Mouse (Mus musculus) ES-E14 (cell line): Measurements from ENCODE around the gene Arf3. TPM values are rescaled to one million over a fixed set of nuclear protein-coding genes. Genes with fewer than 3 reads are reported as not detected.

Experiments
- DNase-seq: peaks from one replicate; pipeline ENCODE4 v3.0.0-alpha.2; 2013; ENCODE audit warnings: low read depth, low spot score
- H3K27ac ChIP-seq: 2 replicates; pipeline ENCODE4 v1.5.1; 2012; ENCODE audit warnings: low read depth, mild to moderate bottlenecking, low read length, moderate library complexity, mixed read lengths; ENCODE audit not compliant: poor library complexity, insufficient read depth, severe bottlenecking
- H3K36me3 ChIP-seq: 2 replicates; pipeline ENCODE4 v1.6.1; 2012; ENCODE audit warnings: mild to moderate bottlenecking, low read length, moderate library complexity, mixed read lengths; ENCODE audit not compliant: control insufficient read depth, poor library complexity, insufficient read depth, severe bottlenecking
- H3K4me1 ChIP-seq, 2 experiments: fragments of 150-350 bp in 1 of 2; sonication (generic) in 1 of 2; 2 replicates each; pipeline ENCODE4 v1.6.1; 2012; ENCODE audit warnings: low read length in 2 of 2, mild to moderate bottlenecking in 1 of 2, mixed read lengths in 1 of 2; ENCODE audit not compliant: control insufficient read depth in 2 of 2, insufficient read depth in 2 of 2, poor library complexity in 1 of 2
- H3K4me3 ChIP-seq, 2 experiments: fragments of 150-350 bp in 1 of 2; sonication (generic) in 1 of 2; 2 replicates each; pipeline ENCODE4 v1.5.1; 2012; ENCODE audit warnings: low read length in 2 of 2, low read depth in 1 of 2, mild to moderate bottlenecking in 1 of 2, mixed read lengths in 1 of 2; ENCODE audit not compliant: insufficient read depth in 1 of 2, poor library complexity in 1 of 2, severe bottlenecking in 1 of 2
- H3K9ac ChIP-seq: 2 replicates; pipeline ENCODE4 v1.6.1; 2012; ENCODE audit warnings: low read depth, mild to moderate bottlenecking, low read length, mixed read lengths; ENCODE audit not compliant: poor library complexity, insufficient read depth, severe bottlenecking
- H3K9me3 ChIP-seq: fragments of 150-350 bp; sonication (generic); 2 replicates; pipeline ENCODE4 v1.6.1; 2012; ENCODE audit warnings: low read depth, mild to moderate bottlenecking, low read length; ENCODE audit not compliant: control insufficient read depth, insufficient read depth
- CHD2 ChIP-seq: IDR thresholded peaks from 2 replicates; pipeline ENCODE4 v1.6.1; 2014; ENCODE audit warnings: mild to moderate bottlenecking, low read depth, low read length, inconsistent platforms
- HCFC1 ChIP-seq: IDR thresholded peaks from 2 replicates; pipeline ENCODE4 v1.6.1; 2012; ENCODE audit warnings: low read length, inconsistent platforms, borderline replicate concordance; ENCODE audit not compliant: insufficient read depth
- MAFK ChIP-seq: IDR thresholded peaks from 2 replicates; pipeline ENCODE4 v1.6.1; 2014; ENCODE audit warnings: mild to moderate bottlenecking, low read depth, low read length, inconsistent platforms; ENCODE audit not compliant: insufficient read depth
- ZC3H11A ChIP-seq: IDR thresholded peaks from 2 replicates; pipeline ENCODE4 v1.6.1; 2012; ENCODE audit warnings: low read depth, mild to moderate bottlenecking, inconsistent platforms, low read length, borderline replicate concordance
- ZNF384 ChIP-seq: IDR thresholded peaks from 2 replicates; pipeline ENCODE4 v1.6.1; 2012; ENCODE audit warnings: low read depth, low read length, inconsistent platforms
- in situ Hi-C, 2 experiments: fragments of 600-800 bp; cut with MboI; formaldehyde crosslinking; loops; one replicate each; pipeline ENCODE4 v1.15.1; 2025; ENCODE audit warnings: low sequenced_read_pairs in 2 of 2, inconsistent platforms in 1 of 2; ENCODE audit not compliant: unreplicated experiment in 2 of 2
- total RNA-seq: library from RNA; depleted of rRNA; stranded (reverse); fragments of 300-350 nt; gene quantifications from 2 replicates; pipeline ENCODE4 v1.2.3, GENCODE M21; 2012

Arf3 gene
- total RNA-seq, 1 experiment = 41.2 TPM

DNA sequence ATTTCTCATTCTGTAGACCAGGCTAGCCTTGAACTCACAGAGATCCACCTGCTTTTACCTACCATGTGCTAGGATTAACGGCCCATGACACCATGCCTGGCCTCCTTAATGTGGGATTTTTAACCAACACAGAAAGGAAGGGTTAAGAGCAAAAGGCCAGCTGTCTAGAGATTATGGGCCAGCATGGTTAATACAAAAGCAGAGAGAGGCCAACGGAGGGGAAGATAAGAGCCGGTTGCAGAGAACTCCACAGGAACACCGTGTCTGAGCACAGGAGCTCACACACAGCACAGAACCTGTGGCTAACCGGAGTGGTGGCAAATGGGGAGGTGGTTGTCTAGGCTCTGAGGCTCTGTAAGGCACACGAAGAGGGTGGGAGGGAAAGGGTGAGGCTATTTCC lies 29.6 kb downstream of the Arf3 start:
- no peak for DNase-seq
- Histone ChIP-seq H3K27ac (no peak overlapping the region), H3K9ac (no peak overlapping the region), H3K36me3 (peaks cover 10% of the 10 kb centered on the region; the same call in 1 of the 2 replicates), H3K4me3 (no peak overlapping the region), H3K4me1 (peaks cover 0 to 10% of the 10 kb centered on the region in 2 experiments; a peak in 2 of 4 replicates), H3K9me3 (no peaks in the 10 kb centered on the region)
- in situ Hi-C loops = no loop called here
- TF ChIP-seq CHD2 = no peak
- no peak for TF ChIP-seq MAFK
- no peak for TF ChIP-seq HCFC1

DNA sequence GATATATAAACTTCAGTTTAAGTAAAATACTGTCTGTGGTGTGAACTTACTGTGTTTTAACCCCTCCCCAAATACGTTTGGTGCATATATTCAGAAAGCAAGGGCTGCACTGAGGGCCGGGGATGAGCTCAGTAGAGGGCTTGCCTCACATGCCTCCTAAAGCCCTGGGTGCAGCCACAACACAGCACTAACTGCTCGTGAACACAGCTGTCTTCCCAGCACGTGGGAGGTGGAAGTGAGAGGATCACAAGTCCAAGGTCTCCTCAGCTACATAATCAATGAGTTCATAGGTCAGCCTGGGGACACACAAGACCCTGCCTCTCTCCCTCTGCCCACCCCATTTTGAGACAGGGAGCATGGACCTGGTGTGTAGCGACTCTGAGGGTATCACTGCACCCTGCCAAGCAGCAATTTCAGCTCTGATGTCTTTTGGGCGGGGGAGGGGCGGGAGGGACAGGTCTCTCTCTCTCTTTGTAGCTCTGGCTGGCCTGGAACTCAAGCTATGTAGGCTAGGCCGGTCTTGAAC lies 30.9 kb downstream of the Arf3 start:
- no peaks in the 10 kb centered on the region for H3K9me3 ChIP-seq
- H3K36me3 ChIP-seq = peaks cover 7% of the 10 kb centered on the region; the same call in 1 of the 2 replicates
- in situ Hi-C loops = no loop called here
- no peak overlapping the region for H3K4me3 ChIP-seq
- no peak for DNase-seq
- TF ChIP-seq MAFK (no peak), HCFC1 (no peak), CHD2 (no peak), ZNF384 (no peak), ZC3H11A (no peak)
- H3K27ac ChIP-seq = no peak overlapping the region
- no peak overlapping the region for H3K9ac ChIP-seq
- H3K4me1 ChIP-seq = peaks cover 0 to 13% of the 10 kb centered on the region in 2 experiments; a peak in 2 of 4 replicates

DNA sequence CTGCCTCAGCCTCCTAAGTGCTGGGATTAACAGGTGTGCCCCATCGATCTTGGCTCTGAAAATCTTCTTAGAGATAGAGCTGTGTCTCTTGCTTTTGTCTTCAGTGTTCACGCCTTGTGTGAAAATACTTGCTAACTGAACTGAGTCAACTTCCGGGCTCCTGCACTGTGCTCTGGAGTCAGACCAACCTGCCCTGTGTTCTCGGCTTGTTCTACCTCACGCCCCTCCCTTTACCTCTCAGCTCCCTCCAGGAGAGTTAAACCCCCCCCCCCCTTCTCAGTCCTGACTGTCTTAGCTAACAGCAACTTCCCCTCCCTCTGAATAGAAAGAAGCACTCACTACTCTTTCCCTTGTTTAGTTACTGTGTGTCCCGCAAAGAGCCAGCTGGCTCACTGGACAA lies 32.2 kb downstream of the Arf3 start:
- in situ Hi-C loops = no loop called here
- H3K9ac ChIP-seq = no peak overlapping the region
- no peaks in the 10 kb centered on the region for H3K9me3 ChIP-seq
- H3K27ac ChIP-seq = no peak overlapping the region
- TF ChIP-seq CHD2 (no peak), HCFC1 (no peak), ZC3H11A (no peak), MAFK (no peak), ZNF384 (no peak)
- DNase-seq = no peak
- H3K4me1 ChIP-seq = peaks cover 2 to 19% of the 10 kb centered on the region in 2 experiments; a peak in 3 of 4 replicates
- H3K36me3 ChIP-seq = no peaks in the 10 kb centered on the region; the same call in 1 of the 2 replicates
- no peak overlapping the region for H3K4me3 ChIP-seq

DNA sequence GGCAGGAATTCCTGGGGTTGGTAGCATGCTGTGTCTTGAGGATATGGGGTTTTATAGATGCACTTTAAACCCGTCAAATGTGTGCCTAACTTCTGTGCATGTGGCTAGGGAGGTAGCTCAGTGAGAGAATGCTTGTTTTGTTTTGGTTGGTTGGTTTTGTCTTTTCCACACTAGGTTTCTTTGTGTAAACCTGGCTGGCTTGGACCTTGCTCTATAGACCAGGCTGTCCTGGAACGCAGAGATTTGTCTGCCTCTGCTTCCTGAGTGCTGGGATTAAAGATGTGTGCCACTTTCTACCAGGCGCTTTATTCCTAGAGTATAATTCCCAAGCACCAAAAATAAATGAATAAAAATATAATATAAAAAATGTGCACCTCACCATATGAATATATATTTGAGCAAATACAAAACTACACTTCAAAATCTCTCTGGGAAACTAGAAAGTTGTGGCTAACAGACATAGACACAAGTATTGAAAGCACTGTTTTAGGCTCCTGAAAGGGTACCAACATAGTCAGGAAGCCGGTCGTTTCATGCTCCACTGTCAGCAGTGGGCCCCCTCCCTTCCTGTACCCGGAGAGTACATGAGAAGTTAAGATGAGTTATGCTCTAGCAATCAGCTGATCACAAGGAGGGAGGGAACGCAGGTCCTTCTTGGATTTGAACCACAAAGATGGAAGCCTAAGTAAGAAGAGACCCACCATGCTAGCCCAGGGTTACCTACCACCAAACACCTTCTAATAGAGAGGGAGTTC lies 33.0 kb downstream of the Arf3 start:
- Histone ChIP-seq H3K36me3 (no peaks in the 10 kb centered on the region; the same call in 1 of the 2 replicates), H3K4me1 (peaks cover 2 to 19% of the 10 kb centered on the region in 2 experiments; a peak in 3 of 4 replicates), H3K27ac (no peak overlapping the region), H3K9me3 (no peaks in the 10 kb centered on the region), H3K9ac (no peak overlapping the region), H3K4me3 (no peak overlapping the region)
- DNase-seq = no peak
- no peak for TF ChIP-seq CHD2
- in situ Hi-C loops = no loop called here
